14 mouse cellular contexts compared by ENCODE assay signal in genomic region chr11:103324723-103325122, GRCm38 (mm10). TPM values are rescaled to one million over a fixed set of nuclear protein-coding genes. Genes with fewer than 3 reads are reported as not detected.
DNase-seq lines count a peak whose midpoint lies in the region; ATAC-seq and TF ChIP-seq lines count a peak whose summit lies in the region.
"Had no signal": no experiment of that assay in that cellular context is flagged by ENCODE, and none has a peak within 500 bp of the region (broad histone marks: within the 10 kb centered on the region; RNA-seq: fewer than 3 reads in every experiment).

No protein-coding gene starts in this region.

- no peak for TF ChIP-seq CTCF in forebrain, postnatal 0 days (IDR thresholded peaks at IDR 0.05; ENCODE audit: low read depth)

- intact Hi-C loops in left cerebral cortex, postnatal 4 days (cut with DNase I): loop anchor here (5.0 to 10.0 kb wide), 3 partner anchors 60 to 157 kb away; partner anchors contain the start of gene Map3k14
- intact Hi-C loops in left cerebral cortex, postnatal 14 days (cut with DNase I): loop anchor here (1.0 to 5.0 kb wide), 3 partner anchors 57 to 222 kb away; partner anchors contain the start of genes Acbd4, Map3k14 and Plcd3

- H3K4me1 ChIP-seq in forebrain, embryonic 16.5 days (replicated peaks; ENCODE audit: control insufficient read depth, insufficient read depth, low read length): peaks cover 20% of the 10 kb centered on the region
- H3K4me1 ChIP-seq in forebrain, postnatal 0 days (ENCODE audit: insufficient read depth): no peaks in the 10 kb centered on the region
- no peaks in the 10 kb centered on the region for H3K4me1 ChIP-seq in neural tube, embryonic 13.5 days (replicated peaks)
- H3K4me1 ChIP-seq: embryonic facial prominence, embryonic 12.5 days had no signal

- H3K9me3 ChIP-seq in forebrain, embryonic 16.5 days (ENCODE audit: control insufficient read depth, low read length): no peaks in the 10 kb centered on the region
- H3K9me3 ChIP-seq in forebrain, postnatal 0 days (ENCODE audit: low read length): no peaks in the 10 kb centered on the region
- H3K9me3 ChIP-seq in neural tube, embryonic 13.5 days: no peaks in the 10 kb centered on the region
- H3K9me3 ChIP-seq: embryonic facial prominence, embryonic 12.5 days; intestine, embryonic 15.5 days; midbrain, embryonic 15.5 days had no signal

- no peak overlapping the region for H3K9ac ChIP-seq in forebrain, embryonic 16.5 days (replicated peaks; ENCODE audit: low read depth, low read length)
- no peak overlapping the region for H3K9ac ChIP-seq in forebrain, postnatal 0 days
- no peak overlapping the region for H3K9ac ChIP-seq in neural tube, embryonic 13.5 days
- H3K9ac ChIP-seq: embryonic facial prominence, embryonic 12.5 days; intestine, embryonic 15.5 days; liver, postnatal 0 days; midbrain, embryonic 15.5 days had no signal

- H3K4me2 ChIP-seq in forebrain, embryonic 16.5 days (ENCODE audit: low read length): no peak overlapping the region
- no peak overlapping the region for H3K4me2 ChIP-seq in forebrain, postnatal 0 days (ENCODE audit: low read depth)
- no peak overlapping the region for H3K4me2 ChIP-seq in neural tube, embryonic 13.5 days
- H3K4me2 ChIP-seq: embryonic facial prominence, embryonic 12.5 days; intestine, embryonic 15.5 days; midbrain, embryonic 15.5 days had no signal

- peak; percentile 24 for DNase-seq in adrenal gland, adult 2 months
- no peak for DNase-seq in adrenal gland, postnatal 14 days
- no peak for DNase-seq in forebrain, postnatal 0 days
- DNase-seq in left cerebral cortex, postnatal 4 days: peak; percentile 61
- DNase-seq in left cerebral cortex, postnatal 14 days (ENCODE audit: low spot score in 2 of 2): no peak
- DNase-seq in neural tube, embryonic 10.5 days (ENCODE audit: extremely low spot score, low spot score): no peak

- H3K27ac ChIP-seq in forebrain, embryonic 16.5 days (ENCODE audit: low read length): no peak overlapping the region
- H3K27ac ChIP-seq in forebrain, postnatal 0 days (ENCODE audit: low read depth, low read length): no peak overlapping the region
- no peak overlapping the region for H3K27ac ChIP-seq in neural tube, embryonic 13.5 days (replicated peaks)
- H3K27ac ChIP-seq: embryonic facial prominence, embryonic 12.5 days; heart, adult 2 months; intestine, embryonic 15.5 days; midbrain, embryonic 15.5 days had no signal

- no peak overlapping the region for H3K4me3 ChIP-seq in forebrain, embryonic 16.5 days (replicated peaks; ENCODE audit: low read length)
- H3K4me3 ChIP-seq in forebrain, postnatal 0 days (ENCODE audit: low read depth, low read length): no peak overlapping the region
- H3K4me3 ChIP-seq in neural tube, embryonic 13.5 days: no peak overlapping the region
- H3K4me3 ChIP-seq: embryonic facial prominence, embryonic 12.5 days; heart, adult 2 months; intestine, embryonic 15.5 days; midbrain, embryonic 15.5 days had no signal

- ATAC-seq in forebrain, embryonic 16.5 days: 0 out of 2 replicates have a peak, but pooled peaks have one; percentile 19
- ATAC-seq in forebrain, postnatal 0 days: no peak
- 0 out of 2 replicates have a peak, but pooled peaks have one; percentile 26 for ATAC-seq in neural tube, embryonic 13.5 days (ENCODE audit: low read depth)
- ATAC-seq: midbrain, embryonic 15.5 days; Patski had no signal

- no peaks in the 10 kb centered on the region for H3K27me3 ChIP-seq in forebrain, embryonic 16.5 days (replicated peaks; ENCODE audit: control insufficient read depth, insufficient read depth, low read length)
- no peaks in the 10 kb centered on the region; the same call in 1 of the 2 replicates for H3K27me3 ChIP-seq in forebrain, postnatal 0 days (ENCODE audit: insufficient read depth, low read length)
- H3K27me3 ChIP-seq in neural tube, embryonic 13.5 days: peaks cover 6% of the 10 kb centered on the region; the same call in 1 of the 2 replicates
- H3K27me3 ChIP-seq: embryonic facial prominence, embryonic 12.5 days; intestine, embryonic 15.5 days; midbrain, embryonic 15.5 days; Patski had no signal

- H3K36me3 ChIP-seq in forebrain, embryonic 16.5 days (ENCODE audit: control insufficient read depth, insufficient read depth): no peaks in the 10 kb centered on the region
- H3K36me3 ChIP-seq in forebrain, postnatal 0 days (ENCODE audit: insufficient read depth): no peaks in the 10 kb centered on the region
- H3K36me3 ChIP-seq in neural tube, embryonic 13.5 days: no peaks in the 10 kb centered on the region
- H3K36me3 ChIP-seq: embryonic facial prominence, embryonic 12.5 days; intestine, embryonic 15.5 days; midbrain, embryonic 15.5 days had no signal

- 35% methylated on average over 13 of the region's 13 CpGs for WGBS in forebrain, embryonic 16.5 days
- WGBS in forebrain, postnatal 0 days: 30% methylated on average over 13 of the region's 13 CpGs
- WGBS in neural tube, embryonic 13.5 days: 66% methylated on average over 13 of the region's 13 CpGs

RNA-seq across cellular contexts. Expression of gene Arhgap27, which starts 38.8 kb away (rescaled TPM):
- 10 to 100 TPM; 10.3 to 12.2 TPM for total RNA-seq in adrenal gland, adult 2 months (2021)
- polyA plus RNA-seq in adrenal gland, adult 2 months (2012; rRNA removed): 34.7 and 42.5 TPM in 2 replicates
- total RNA-seq in adrenal gland, postnatal 14 days (2021): 19.3 and 31.5 TPM in 2 replicates
- 3.0 and 3.3 TPM in 2 replicates for polyA plus RNA-seq in forebrain, embryonic 16.5 days (2015; fragmentation: Nextera tagmentation; extraction: Ambion mirVana)
- 4.2 and 5.6 TPM in 2 replicates for total RNA-seq in forebrain, postnatal 0 days (2014; rRNA removed)
- polyA plus RNA-seq in forebrain, postnatal 0 days (2015; fragmentation: Nextera tagmentation; extraction: Ambion mirVana): 3.2 and 4.8 TPM in 2 replicates
- total RNA-seq in left cerebral cortex, postnatal 4 days (2021): 1 to 10 TPM; 4.7 to 5.1 TPM
- 10 to 100 TPM; 10.8 to 12.4 TPM for total RNA-seq in left cerebral cortex, postnatal 14 days (2021)
- 4.4 and 4.8 TPM in 2 replicates for polyA plus RNA-seq in neural tube, embryonic 13.5 days (2015; fragmentation: Nextera tagmentation; extraction: Ambion mirVana)

RNA-seq across cellular contexts. Expression of gene Map3k14, which starts 57.5 kb away (rescaled TPM):
- 1 to 10 TPM; 5.3 to 9.7 TPM for total RNA-seq in adrenal gland, adult 2 months (2021)
- 12.6 and 18.2 TPM in 2 replicates for polyA plus RNA-seq in adrenal gland, adult 2 months (2012; rRNA removed)
- total RNA-seq in adrenal gland, postnatal 14 days (2021): 6.5 and 8.7 TPM in 2 replicates
- polyA plus RNA-seq in forebrain, embryonic 16.5 days (2015; fragmentation: Nextera tagmentation; extraction: Ambion mirVana): 2.8 and 4.8 TPM in 2 replicates
- 3.2 and 5.8 TPM in 2 replicates for total RNA-seq in forebrain, postnatal 0 days (2014; rRNA removed)
- 0.77 TPM in 2 replicates for polyA plus RNA-seq in forebrain, postnatal 0 days (2015; fragmentation: Nextera tagmentation; extraction: Ambion mirVana)
- total RNA-seq in left cerebral cortex, postnatal 4 days (2021): 1 to 10 TPM; 3.7 to 4.3 TPM
- total RNA-seq in left cerebral cortex, postnatal 14 days (2021): 1 to 10 TPM; 2.6 to 3.8 TPM
- polyA plus RNA-seq in neural tube, embryonic 13.5 days (2015; fragmentation: Nextera tagmentation; extraction: Ambion mirVana): 3.5 and 4.7 TPM in 2 replicates

Comparison
In these comparisons a context has a peak if more than half of its experiments do, and no peak if none do; other contexts are left out.
1. DNase-seq: peak in adrenal gland, adult 2 months (single experiment) and left cerebral cortex, postnatal 4 days (single experiment); none in adrenal gland, postnatal 14 days (single experiment), forebrain, postnatal 0 days (single experiment), left cerebral cortex, postnatal 14 days (0 of 2) and neural tube, embryonic 10.5 days (single experiment).